Mouse (Mus musculus): ENCODE data around the gene Fdx1. TPM values are rescaled to one million over a fixed set of nuclear protein-coding genes. Genes with fewer than 3 reads are reported as not detected.

Fdx1 gene
- total RNA-seq, 1 experiment from 2014 or later: 1,622 TPM

- no peak for DNase-seq
Observed at GRCm38 (mm10) chr9:51906938-51907337, 56.4 kb downstream of the Fdx1 start.

Other genes with a start within 250 kb of the Fdx1 start
- 2.3 and 4.1 TPM in 2 replicates for gene Arhgap20, start 198.2 kb downstream of the Fdx1 start, total RNA-seq (2021)
- 126 and 139 TPM in 2 replicates for gene Rdx, start 83.6 kb upstream of the Fdx1 start, total RNA-seq (2021)
- gene Zc3h12c, start 205.0 kb upstream of the Fdx1 start, total RNA-seq (2021): 19.5 and 20.3 TPM in 2 replicates